ENCODE assay signal across 20 mouse cellular contexts in the genomic region with DNA sequence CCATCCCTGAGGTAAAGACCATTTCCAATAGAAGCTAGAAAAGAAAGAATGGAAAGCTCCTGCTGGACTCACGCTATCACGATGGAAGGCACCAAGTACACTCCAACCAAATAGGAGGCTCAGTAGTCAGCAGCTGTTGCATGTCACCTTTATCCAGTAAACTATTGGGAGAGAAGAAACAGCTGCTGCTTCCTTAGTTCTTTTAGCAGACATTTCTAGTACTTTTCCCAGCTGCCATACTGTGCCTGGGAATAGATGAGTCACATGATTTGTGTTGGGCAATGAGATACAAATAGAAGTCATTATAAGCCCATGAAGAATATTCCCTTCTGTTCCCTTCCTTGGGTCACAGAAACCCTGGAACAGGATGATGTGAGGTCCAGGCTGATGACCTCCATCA. TPM values are rescaled to one million over a fixed set of nuclear protein-coding genes. Genes with fewer than 3 reads are reported as not detected.
A peak's percentile ranks its signal among the peaks of the same experiment; 100 is the strongest.
DNase-seq lines count a peak whose midpoint lies in the region; ATAC-seq and TF ChIP-seq lines count a peak whose summit lies in the region.
"Had no signal": no experiment of that assay in that cellular context is flagged by ENCODE, and none has a peak within 500 bp of the region (broad histone marks: within the 10 kb centered on the region; RNA-seq: fewer than 3 reads in every experiment).

No protein-coding gene starts in this region.

- H3K9ac ChIP-seq in heart, embryonic 12.5 days = no peak overlapping the region
- no peak overlapping the region for H3K9ac ChIP-seq in kidney, embryonic 16.5 days (replicated peaks; ENCODE audit: low read length)
- H3K9ac ChIP-seq in stomach, postnatal 0 days (ENCODE audit: low read length) = no peak overlapping the region
- no peak overlapping the region for H3K9ac ChIP-seq in forebrain, embryonic 11.5 days (ENCODE audit: low read length)
- H3K9ac ChIP-seq: liver, postnatal 0 days; neural tube, embryonic 15.5 days had no signal

- no peak overlapping the region for H3K4me2 ChIP-seq in heart, embryonic 12.5 days
- no peak overlapping the region for H3K4me2 ChIP-seq in kidney, embryonic 16.5 days (replicated peaks; ENCODE audit: low read depth, low read length)
- no peak overlapping the region for H3K4me2 ChIP-seq in stomach, postnatal 0 days (replicated peaks; ENCODE audit: low read depth)
- no peak overlapping the region for H3K4me2 ChIP-seq in forebrain, embryonic 11.5 days (ENCODE audit: low read depth, low read length, severe bottlenecking)
- H3K4me2 ChIP-seq: neural tube, embryonic 15.5 days had no signal

- no peaks in the 10 kb centered on the region for H3K27me3 ChIP-seq in heart, embryonic 12.5 days (replicated peaks)
- H3K27me3 ChIP-seq in kidney, embryonic 16.5 days (ENCODE audit: insufficient read depth, low read length) = peaks cover 3% of the 10 kb centered on the region; the same call in 1 of the 2 replicates
- H3K27me3 ChIP-seq in stomach, postnatal 0 days (ENCODE audit: control insufficient read depth, insufficient read depth, low read length) = no peaks in the 10 kb centered on the region
- no peaks in the 10 kb centered on the region for H3K27me3 ChIP-seq in forebrain, embryonic 11.5 days (ENCODE audit: control insufficient read depth, insufficient read depth, low read length)
- H3K27me3 ChIP-seq: neural tube, embryonic 15.5 days had no signal

- no peaks in the 10 kb centered on the region for H3K36me3 ChIP-seq in heart, embryonic 12.5 days
- H3K36me3 ChIP-seq in kidney, embryonic 16.5 days (ENCODE audit: insufficient read depth, low read length) = no peaks in the 10 kb centered on the region
- no peaks in the 10 kb centered on the region for H3K36me3 ChIP-seq in stomach, postnatal 0 days (ENCODE audit: control insufficient read depth, insufficient read depth, low read length)
- no peaks in the 10 kb centered on the region for H3K36me3 ChIP-seq in forebrain, embryonic 11.5 days (ENCODE audit: control insufficient read depth, insufficient read depth, low read length)
- H3K36me3 ChIP-seq: neural tube, embryonic 15.5 days had no signal

- H3K4me3 ChIP-seq in heart, embryonic 12.5 days = no peak overlapping the region
- no peak overlapping the region for H3K4me3 ChIP-seq in kidney, embryonic 16.5 days (ENCODE audit: low read length)
- no peak overlapping the region for H3K4me3 ChIP-seq in stomach, postnatal 0 days (ENCODE audit: low read depth, low read length)
- no peak overlapping the region for H3K4me3 ChIP-seq in forebrain, embryonic 11.5 days (ENCODE audit: low read depth, low read length)
- H3K4me3 ChIP-seq: forebrain, embryonic 10.5 days; heart, adult 2 months; limb, embryonic 10.5 days; neural tube, embryonic 15.5 days had no signal

- no peaks in the 10 kb centered on the region for H3K9me3 ChIP-seq in heart, embryonic 12.5 days (replicated peaks)
- H3K9me3 ChIP-seq in kidney, embryonic 16.5 days (ENCODE audit: low read length) = no peaks in the 10 kb centered on the region
- no peaks in the 10 kb centered on the region for H3K9me3 ChIP-seq in stomach, postnatal 0 days (ENCODE audit: control insufficient read depth, low read length)
- H3K9me3 ChIP-seq in forebrain, embryonic 11.5 days (ENCODE audit: control insufficient read depth, low read length) = no peaks in the 10 kb centered on the region
- H3K9me3 ChIP-seq: forebrain, embryonic 10.5 days; limb, embryonic 10.5 days; neural tube, embryonic 15.5 days had no signal

- DNase-seq in heart, postnatal 10 days = peak; percentile 7 to 15
- no peak for DNase-seq in kidney, adult 18-20 months
- DNase-seq in lung, postnatal 10 days = peak; percentile 21
- DNase-seq in stomach, postnatal 0 days (ENCODE audit: low spot score) = no peak
- no peak for DNase-seq in forebrain, embryonic 11.5 days (ENCODE audit: low spot score)
- DNase-seq: adrenal gland, postnatal 25 days; B cell, adult 2 months; cerebellum, adult 11-12 months; heart, postnatal 4 days; liver, postnatal 0 days; thymus, adult 2 months had no signal

- no peak for TF ChIP-seq EP300 in stomach, postnatal 0 days (optimal IDR thresholded peaks at IDR 0.05)

- WGBS in heart, embryonic 12.5 days = 80% methylated on average over 2 of the region's 2 CpGs
- 52% methylated on average over 2 of the region's 2 CpGs for WGBS in kidney, embryonic 16.5 days
- WGBS in stomach, postnatal 0 days = 70% methylated on average over 2 of the region's 2 CpGs
- 96% methylated on average over 2 of the region's 2 CpGs for whole genome bisulfite sequencing in forebrain, embryonic 11.5 days

- H3K27ac ChIP-seq in heart, embryonic 12.5 days (ENCODE audit: poor library complexity, severe bottlenecking) = no peak overlapping the region
- no peak overlapping the region for H3K27ac ChIP-seq in kidney, embryonic 16.5 days (ENCODE audit: low read length)
- no peak overlapping the region for H3K27ac ChIP-seq in stomach, postnatal 0 days (replicated peaks)
- H3K27ac ChIP-seq in forebrain, embryonic 11.5 days (ENCODE audit: low read depth, low read length) = no peak overlapping the region
- H3K27ac ChIP-seq: forebrain, embryonic 10.5 days; heart, adult 2 months; limb, embryonic 10.5 days; neural tube, embryonic 15.5 days had no signal

- ATAC-seq in heart, embryonic 12.5 days (ENCODE audit: insufficient number of reproducible peaks, low FRiP score) = no peak
- peak; percentile 42; the same call in 1 of the 2 replicates for ATAC-seq in kidney, embryonic 16.5 days (ENCODE audit: low FRiP score, low TSS enrichment)
- ATAC-seq in stomach, postnatal 0 days (ENCODE audit: low FRiP score, low TSS enrichment) = 0 out of 2 replicates have a peak, but pooled peaks have one; percentile 42
- ATAC-seq in forebrain, embryonic 11.5 days (replicated peaks; ENCODE audit: low FRiP score) = no peak
- ATAC-seq: hindbrain, embryonic 16.5 days; liver, postnatal 0 days; midbrain, embryonic 16.5 days had no signal

- intact Hi-C loops in heart, postnatal 10 days (cut with DNase I) = no loop called here

- no peaks in the 10 kb centered on the region for H3K4me1 ChIP-seq in heart, embryonic 12.5 days (replicated peaks)
- H3K4me1 ChIP-seq in kidney, embryonic 16.5 days (ENCODE audit: insufficient read depth, low read length) = no peaks in the 10 kb centered on the region
- H3K4me1 ChIP-seq in stomach, postnatal 0 days (replicated peaks; ENCODE audit: control insufficient read depth, insufficient read depth) = no peaks in the 10 kb centered on the region
- H3K4me1 ChIP-seq in forebrain, embryonic 11.5 days (replicated peaks; ENCODE audit: control insufficient read depth, insufficient read depth, low read length) = no peaks in the 10 kb centered on the region
- H3K4me1 ChIP-seq: forebrain, embryonic 10.5 days; limb, embryonic 10.5 days; neural tube, embryonic 15.5 days had no signal

- no peak for TF ChIP-seq CTCF in stomach, postnatal 0 days (IDR thresholded peaks at IDR 0.05; ENCODE audit: low read depth)

RNA-seq across cellular contexts. Expression of a gene that starts 28.0 kb away (rescaled TPM):
- 1 to 10 TPM; 3.8 to 4.6 TPM for total RNA-seq in heart, postnatal 10 days (2021)
- polyA plus RNA-seq in heart, embryonic 12.5 days (2016; fragmentation: Nextera tagmentation; extraction: Ambion mirVana) = 5.5 and 8.3 TPM in 2 replicates
- 13.5 and 15.8 TPM in 2 replicates for polyA plus RNA-seq in kidney, embryonic 16.5 days (2015; fragmentation: Nextera tagmentation; extraction: Ambion mirVana)
- 4.0 and 4.2 TPM in 2 replicates for polyA plus RNA-seq in stomach, postnatal 0 days (2015; fragmentation: Nextera tagmentation; extraction: Ambion mirVana)
- 18.9 and 20.7 TPM in 2 replicates for polyA plus RNA-seq in forebrain, embryonic 11.5 days (2014; fragmentation: Nextera tagmentation; extraction: Ambion mirVana)

RNA-seq across cellular contexts. Expression of a gene that starts 40.4 kb away (rescaled TPM):
- 1 to 10 TPM; 8.2 to 9.5 TPM for total RNA-seq in heart, postnatal 10 days (2021)
- polyA plus RNA-seq in heart, embryonic 12.5 days (2016; fragmentation: Nextera tagmentation; extraction: Ambion mirVana) = 5.0 and 5.5 TPM in 2 replicates
- 23.1 and 24.8 TPM in 2 replicates for polyA plus RNA-seq in kidney, embryonic 16.5 days (2015; fragmentation: Nextera tagmentation; extraction: Ambion mirVana)
- 19.6 and 21.9 TPM in 2 replicates for polyA plus RNA-seq in stomach, postnatal 0 days (2015; fragmentation: Nextera tagmentation; extraction: Ambion mirVana)
- polyA plus RNA-seq in forebrain, embryonic 11.5 days (2014; fragmentation: Nextera tagmentation; extraction: Ambion mirVana) = 97.7 and 104 TPM in 2 replicates
- total RNA-seq: megakaryocyte-erythroid progenitor cell, adult 5-6 weeks had no signal

Comparison
In these comparisons a context has a peak if more than half of its experiments do, and no peak if none do; other contexts are left out.
1. DNase-seq: peak in heart, postnatal 10 days (2 of 2) and lung, postnatal 10 days (single experiment); none in kidney, adult 18-20 months (single experiment), stomach, postnatal 0 days (single experiment) and forebrain, embryonic 11.5 days (single experiment).
2. ATAC-seq: peak in kidney, embryonic 16.5 days (single experiment) and stomach, postnatal 0 days (single experiment); none in heart, embryonic 12.5 days (single experiment) and forebrain, embryonic 11.5 days (single experiment).